Mouse (Mus musculus) ZHBTc4 (cell line): ENCODE measurements around the gene 4930415O20Rik.

ENCODE experiments used
- DNase-seq: peaks from one replicate; pipeline ENCODE4 v3.0.0-alpha.2; 2011; ENCODE audit warnings: low read depth, low spot score

The 4930415O20Rik gene

GRCm38 (mm10) chr15:98570873-98571538 lies at the start of gene 4930415O20Rik, which contains the start of gene Ccnt1:
Gene 4930415O20Rik, plus strand, starts transcription at chr15:98571004.
Gene Ccnt1, minus strand, starts transcription at chr15:98570923.
- DNase-seq = no peak

GRCm38 (mm10) chr15:98521245-98521644 lies 49.6 kb upstream of the 4930415O20Rik start:
- DNase-seq = no peak

- DNase-seq = peak; percentile 62
Observed at GRCm38 (mm10) chr15:98526057-98526456, 44.7 kb upstream of the 4930415O20Rik start.

- no peak for DNase-seq
Observed at GRCm38 (mm10) chr15:98527056-98527771, 43.6 kb upstream of the 4930415O20Rik start.

GRCm38 (mm10) chr15:98528066-98528563 lies 42.7 kb upstream of the 4930415O20Rik start:
- no peak for DNase-seq

- DNase-seq = no peak
Observed at GRCm38 (mm10) chr15:98532281-98532680, 38.5 kb upstream of the 4930415O20Rik start.

GRCm38 (mm10) chr15:98533035-98533531 lies 37.7 kb upstream of the 4930415O20Rik start:
- no peak for DNase-seq

- DNase-seq = peak; percentile 99
Observed at GRCm38 (mm10) chr15:98533881-98534627, 36.8 kb upstream of the 4930415O20Rik start, which contains the start of gene Kansl2. Gene Kansl2, minus strand, starts transcription at chr15:98534264.

GRCm38 (mm10) chr15:98535921-98536320 lies 34.9 kb upstream of the 4930415O20Rik start:
- DNase-seq = no peak

- no peak for DNase-seq
Observed at GRCm38 (mm10) chr15:98536828-98537510, 33.8 kb upstream of the 4930415O20Rik start.

GRCm38 (mm10) chr15:98537923-98538322 lies 32.9 kb upstream of the 4930415O20Rik start:
- no peak for DNase-seq

GRCm38 (mm10) chr15:98541064-98541463 lies 29.7 kb upstream of the 4930415O20Rik start:
- no peak for DNase-seq

GRCm38 (mm10) chr15:98543341-98543740 lies 27.5 kb upstream of the 4930415O20Rik start:
- no peak for DNase-seq

GRCm38 (mm10) chr15:98545151-98545550 lies 25.7 kb upstream of the 4930415O20Rik start:
- peak; percentile 88 for DNase-seq

GRCm38 (mm10) chr15:98546843-98547242 lies 24.0 kb upstream of the 4930415O20Rik start:
- no peak for DNase-seq

GRCm38 (mm10) chr15:98552758-98553157 lies 18.0 kb upstream of the 4930415O20Rik start:
- no peak for DNase-seq

- no peak for DNase-seq
Observed at GRCm38 (mm10) chr15:98555881-98556280, 14.9 kb upstream of the 4930415O20Rik start.

- no peak for DNase-seq
Observed at GRCm38 (mm10) chr15:98557186-98557585, 13.6 kb upstream of the 4930415O20Rik start.

- peak; percentile 22 for DNase-seq
Observed at GRCm38 (mm10) chr15:98566973-98567277, 3.9 kb upstream of the 4930415O20Rik start.

- peak; percentile 100 for DNase-seq
Observed at GRCm38 (mm10) chr15:98567278-98568134, 3.3 kb upstream of the 4930415O20Rik start.
